In genomic region chr1:153550814-153551213, GRCm38 (mm10) we compare ENCODE assay signal across 9 mouse cellular contexts. TPM values are rescaled to one million over a fixed set of nuclear protein-coding genes. Genes with fewer than 3 reads are reported as not detected.
DNase-seq lines count a peak whose midpoint lies in the region; ATAC-seq and TF ChIP-seq lines count a peak whose summit lies in the region.
"Had no signal": no experiment of that assay in that cellular context is flagged by ENCODE, and none has a peak within 500 bp of the region (broad histone marks: within the 10 kb centered on the region; RNA-seq: fewer than 3 reads in every experiment).

No protein-coding gene starts in this region.

- no peaks in the 10 kb centered on the region for H3K9me3 ChIP-seq in forebrain, embryonic 10.5 days
- H3K9me3 ChIP-seq in forebrain, embryonic 15.5 days = no peaks in the 10 kb centered on the region
- no peaks in the 10 kb centered on the region for H3K9me3 ChIP-seq in forebrain, embryonic 13.5 days (replicated peaks)
- H3K9me3 ChIP-seq in lung, embryonic 14.5 days (ENCODE audit: low read depth, low read length) = no peaks in the 10 kb centered on the region
- H3K9me3 ChIP-seq: megakaryocyte, embryonic 14.5 days had no signal

- peak; percentile 61 for DNase-seq in forebrain, embryonic 10.5 days (ENCODE audit: extremely low spot score, low spot score)
- DNase-seq in CD4-positive helper T cell, adult 2 months (ENCODE audit: low read depth, low spot score) = peak; percentile 55
- DNase-seq in brain, adult 2 months (ENCODE audit: low read depth, low spot score) = peak; percentile 61
- peak; percentile 86 for DNase-seq in kidney, postnatal 10 days
- peak; percentile 84 for DNase-seq in lung, embryonic 14.5 days
- peak; percentile 19 for DNase-seq in spleen, adult 12 weeks (ENCODE audit: low spot score)

- H3K4me2 ChIP-seq in forebrain, embryonic 15.5 days (replicated peaks) = no peak overlapping the region
- H3K4me2 ChIP-seq in forebrain, embryonic 13.5 days = no peak overlapping the region
- H3K4me2 ChIP-seq in lung, embryonic 14.5 days = no peak overlapping the region

- peak; percentile 66 for TF ChIP-seq CTCF in lung, embryonic 14.5 days (IDR thresholded peaks at IDR 0.05; ENCODE audit: low read depth)

- no peak overlapping the region for H3K4me3 ChIP-seq in forebrain, embryonic 10.5 days
- no peak overlapping the region for H3K4me3 ChIP-seq in forebrain, embryonic 15.5 days
- H3K4me3 ChIP-seq in forebrain, embryonic 13.5 days = no peak overlapping the region
- no peak overlapping the region for H3K4me3 ChIP-seq in lung, embryonic 14.5 days (ENCODE audit: low read depth, low read length)
- H3K4me3 ChIP-seq: megakaryocyte, embryonic 14.5 days had no signal

- peaks cover 31% of the 10 kb centered on the region for H3K27me3 ChIP-seq in forebrain, embryonic 10.5 days (ENCODE audit: poor library complexity, severe bottlenecking)
- no peaks in the 10 kb centered on the region for H3K27me3 ChIP-seq in forebrain, embryonic 15.5 days
- H3K27me3 ChIP-seq in forebrain, embryonic 13.5 days = no peaks in the 10 kb centered on the region
- H3K27me3 ChIP-seq in lung, embryonic 14.5 days (ENCODE audit: insufficient read depth, low read length) = no peaks in the 10 kb centered on the region

- 19% methylated on average over 3 of the region's 3 CpGs for WGBS in forebrain, embryonic 10.5 days
- 23% methylated on average over 3 of the region's 3 CpGs for WGBS in forebrain, embryonic 15.5 days
- WGBS in forebrain, embryonic 13.5 days = 30% methylated on average over 3 of the region's 3 CpGs
- 17% methylated on average over 3 of the region's 3 CpGs for WGBS in lung, embryonic 14.5 days

- ATAC-seq in forebrain, embryonic 15.5 days (replicated peaks) = no peak; the same call in 1 of the 2 replicates
- peak; percentile 48 for ATAC-seq in forebrain, embryonic 13.5 days
- peak; percentile 38; the same call in 1 of the 2 replicates for ATAC-seq in lung, embryonic 14.5 days (ENCODE audit: insufficient read depth)

- H3K9ac ChIP-seq in forebrain, embryonic 15.5 days (replicated peaks) = no peak overlapping the region
- H3K9ac ChIP-seq in forebrain, embryonic 13.5 days = no peak overlapping the region
- H3K9ac ChIP-seq in lung, embryonic 14.5 days = no peak overlapping the region

- peaks cover 11% of the 10 kb centered on the region; the same call in 1 of the 2 replicates for H3K4me1 ChIP-seq in forebrain, embryonic 10.5 days
- no peaks in the 10 kb centered on the region for H3K4me1 ChIP-seq in forebrain, embryonic 15.5 days
- 0 out of 2 replicates have a peak, but pooled peaks cover 7% of the 10 kb centered on the region for H3K4me1 ChIP-seq in forebrain, embryonic 13.5 days
- H3K4me1 ChIP-seq in lung, embryonic 14.5 days (ENCODE audit: insufficient read depth) = no peaks in the 10 kb centered on the region

- no peaks in the 10 kb centered on the region for H3K36me3 ChIP-seq in forebrain, embryonic 10.5 days (replicated peaks)
- no peaks in the 10 kb centered on the region for H3K36me3 ChIP-seq in forebrain, embryonic 15.5 days
- H3K36me3 ChIP-seq in forebrain, embryonic 13.5 days (ENCODE audit: poor library complexity, severe bottlenecking) = no peaks in the 10 kb centered on the region
- H3K36me3 ChIP-seq in lung, embryonic 14.5 days (ENCODE audit: insufficient read depth) = no peaks in the 10 kb centered on the region

- H3K27ac ChIP-seq in forebrain, embryonic 10.5 days = no peak overlapping the region
- H3K27ac ChIP-seq in forebrain, embryonic 15.5 days (replicated peaks) = no peak overlapping the region
- H3K27ac ChIP-seq in forebrain, embryonic 13.5 days = no peak overlapping the region
- H3K27ac ChIP-seq in lung, embryonic 14.5 days (ENCODE audit: low read depth) = no peak overlapping the region

RNA-seq across cellular contexts. Expression of gene Npl, which starts 1.0 kb away (rescaled TPM):
- 13.3 and 13.5 TPM in 2 replicates for polyA plus RNA-seq in forebrain, embryonic 10.5 days (2016; fragmentation: Nextera tagmentation; extraction: Ambion mirVana)
- 7.2 and 8.2 TPM in 2 replicates for polyA plus RNA-seq in forebrain, embryonic 15.5 days (2015; fragmentation: Nextera tagmentation; extraction: Ambion mirVana)
- polyA plus RNA-seq in forebrain, embryonic 13.5 days (2015; fragmentation: Nextera tagmentation; extraction: Ambion mirVana) = 6.6 and 7.8 TPM in 2 replicates
- polyA plus RNA-seq in lung, embryonic 14.5 days (2014; fragmentation: Nextera tagmentation; extraction: Ambion mirVana) = 7.6 and 8.1 TPM in 2 replicates

Comparison
In these comparisons a context has a peak if more than half of its experiments do, and no peak if none do; other contexts are left out.
1. DNase-seq: peak in every context shown above with its lines; median percentile 86 in kidney, postnatal 10 days; 84 in lung, embryonic 14.5 days; 61 in forebrain, embryonic 10.5 days; 61 in brain, adult 2 months; 55 in CD4-positive helper T cell, adult 2 months; 19 in spleen, adult 12 weeks.